Mouse (Mus musculus) c-Kit-negative CD71-positive TER-119-positive erythroid progenitor cells, embryonic 14.5 days (primary cell): ENCODE data around the gene Rreb1.

Source experiments
- DNase-seq: peaks from one replicate; pipeline ENCODE4 v3.0.0-alpha.2; 2013; ENCODE audit warnings: low read depth, low spot score

Gene Rreb1

DNA sequence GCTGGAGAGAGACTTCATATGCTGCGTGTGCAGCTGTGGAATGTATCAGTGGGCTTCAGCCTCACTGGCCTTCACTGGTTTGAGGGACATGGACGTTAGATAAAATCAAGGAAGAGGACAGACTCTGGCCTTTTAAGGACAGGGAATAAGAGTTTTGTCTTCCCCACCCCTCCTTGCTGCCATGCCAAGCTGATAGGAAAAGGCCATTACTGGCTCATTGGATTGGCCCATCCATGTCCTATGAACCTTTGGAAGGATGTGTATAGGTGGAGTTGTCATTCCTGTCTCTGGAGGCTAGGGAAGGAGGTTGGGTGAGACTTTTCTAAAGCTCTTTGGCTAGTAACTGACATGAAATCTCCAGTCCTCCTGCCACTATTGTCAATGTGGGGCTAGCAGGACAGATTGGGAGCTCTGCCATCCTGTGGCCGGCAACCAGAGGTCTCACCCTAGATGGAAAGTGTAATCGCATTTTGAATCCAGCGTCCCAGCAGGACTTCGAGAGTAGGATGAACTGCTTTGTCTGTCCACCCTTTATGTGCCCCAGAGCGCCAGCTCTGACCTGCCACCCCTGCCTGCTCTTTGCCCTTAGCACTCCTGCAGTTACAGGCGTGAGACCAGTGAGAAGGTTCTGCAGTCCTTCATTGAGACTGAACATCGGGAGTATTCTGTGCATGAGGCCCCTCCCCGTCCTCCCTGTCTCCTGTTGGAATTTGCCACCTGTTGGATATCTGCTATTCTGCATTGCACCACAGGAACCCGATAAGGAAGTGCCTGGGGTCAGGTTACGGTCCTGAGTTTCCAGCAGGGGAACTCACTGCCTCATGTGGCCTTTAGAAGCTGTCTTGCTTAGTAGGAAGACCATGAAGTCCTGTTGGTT lies 134.6 kb downstream of the Rreb1 start:
- DNase-seq, result no peak

DNA sequence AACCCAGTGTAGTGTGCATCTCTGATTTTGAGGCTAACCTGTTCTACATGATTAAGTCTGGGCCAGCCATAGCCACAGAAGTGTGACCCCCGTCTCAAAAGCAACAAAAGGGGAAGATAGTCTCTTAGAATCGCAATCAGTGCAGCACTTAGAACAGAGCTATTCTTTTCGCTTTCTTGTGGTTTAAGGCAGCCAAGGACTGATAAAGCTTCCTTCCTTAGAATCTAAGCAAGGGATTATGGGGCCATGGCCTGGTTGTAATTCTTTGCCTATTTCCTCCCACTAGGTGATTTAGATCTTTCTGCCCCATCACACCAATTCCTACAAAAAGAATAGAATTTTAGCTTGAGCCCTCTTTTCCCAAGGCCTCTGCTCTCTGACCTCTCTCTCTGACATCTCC lies 135.8 kb downstream of the Rreb1 start:
- no peak for DNase-seq

DNA sequence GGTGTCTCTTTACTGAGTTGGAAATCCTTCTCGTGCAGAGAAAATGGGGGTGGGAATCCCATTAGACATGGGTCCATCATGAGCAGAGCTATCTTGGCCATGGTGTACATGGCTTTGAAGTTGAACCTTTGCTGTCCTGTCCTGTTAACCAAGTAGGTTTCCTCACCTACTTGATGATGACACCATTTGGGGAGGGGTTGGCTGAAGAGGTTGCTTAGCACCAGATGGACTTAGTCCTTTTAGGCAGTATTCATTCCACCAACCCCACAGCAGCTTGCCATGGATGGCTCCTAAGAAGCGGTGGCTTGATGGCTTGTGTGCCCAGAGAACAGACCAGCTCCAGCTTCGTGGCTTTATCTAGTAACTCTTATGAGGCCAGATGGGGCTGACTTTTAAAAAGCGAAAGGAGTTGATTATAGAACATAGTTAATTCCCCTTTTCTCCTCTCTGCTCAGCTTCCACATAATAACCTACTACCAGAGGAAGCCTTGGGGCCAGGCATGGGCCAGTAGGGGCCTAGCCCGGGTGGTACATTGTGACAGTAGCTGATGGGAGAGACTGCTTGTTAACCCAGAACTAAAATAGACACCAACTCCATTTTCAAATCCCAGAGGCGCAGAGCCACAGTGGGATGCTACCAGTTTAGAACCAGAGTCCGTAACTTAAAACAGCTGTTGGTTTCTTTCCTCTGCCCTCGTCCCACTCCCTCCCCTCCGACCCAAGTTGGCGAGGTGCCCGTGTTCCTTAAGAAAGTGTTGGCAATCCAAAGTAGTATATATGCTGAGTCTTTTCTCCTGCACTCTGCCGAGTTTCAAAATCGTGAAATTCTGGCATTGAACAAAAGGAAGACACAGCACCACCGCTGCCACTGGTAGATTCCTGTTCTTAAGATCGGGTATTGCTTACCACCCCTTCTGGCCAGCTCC lies 140.4 kb downstream of the Rreb1 start:
- DNase-seq, result no peak

DNA sequence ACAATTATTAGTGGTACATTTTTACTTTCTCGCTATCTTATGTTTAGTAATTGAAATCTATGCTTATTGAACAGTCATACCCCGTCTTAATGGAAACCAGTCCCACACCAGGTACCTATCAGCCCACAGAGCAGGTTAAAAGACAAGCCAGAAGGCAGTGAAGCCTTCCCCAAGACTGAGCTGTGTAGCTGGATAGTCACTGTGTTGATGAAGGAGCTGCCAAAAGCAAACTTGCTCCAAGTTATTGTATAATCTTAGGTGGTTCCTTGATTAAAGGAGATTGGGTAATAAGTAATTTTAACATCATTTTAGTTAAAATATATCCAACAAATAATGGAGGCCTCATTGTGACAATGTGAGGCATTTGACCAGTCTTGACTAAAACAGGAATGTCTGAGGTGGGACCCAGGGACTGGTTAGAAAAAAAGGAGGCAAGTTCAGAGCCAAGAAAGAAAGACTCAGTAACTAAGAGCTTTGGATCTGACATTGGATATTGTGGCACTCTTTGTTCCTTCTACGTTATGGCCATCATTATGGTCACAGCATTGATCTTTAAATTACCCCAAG lies 141.6 kb downstream of the Rreb1 start:
- DNase-seq, result no peak

DNA sequence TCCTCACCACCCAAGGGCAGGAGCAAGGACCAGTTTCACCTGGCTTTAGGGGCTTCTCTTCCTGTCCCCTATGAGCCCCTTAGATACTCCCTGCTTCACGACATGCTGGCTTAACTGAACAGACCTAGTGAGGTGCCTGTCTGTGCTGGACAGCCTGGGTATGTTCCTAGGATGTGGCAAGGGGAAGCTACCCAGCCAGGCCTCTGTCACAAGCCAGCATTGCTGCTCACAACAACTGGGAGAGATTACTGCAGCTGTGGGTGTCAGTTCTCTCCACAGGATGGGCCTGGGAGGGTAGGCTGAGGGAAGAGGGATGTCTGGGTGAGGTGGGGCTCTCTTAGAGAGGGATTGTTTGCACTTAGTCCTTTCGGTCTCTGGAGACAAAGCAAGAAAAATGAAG lies 142.5 kb downstream of the Rreb1 start:
- DNase-seq, result no peak

DNA sequence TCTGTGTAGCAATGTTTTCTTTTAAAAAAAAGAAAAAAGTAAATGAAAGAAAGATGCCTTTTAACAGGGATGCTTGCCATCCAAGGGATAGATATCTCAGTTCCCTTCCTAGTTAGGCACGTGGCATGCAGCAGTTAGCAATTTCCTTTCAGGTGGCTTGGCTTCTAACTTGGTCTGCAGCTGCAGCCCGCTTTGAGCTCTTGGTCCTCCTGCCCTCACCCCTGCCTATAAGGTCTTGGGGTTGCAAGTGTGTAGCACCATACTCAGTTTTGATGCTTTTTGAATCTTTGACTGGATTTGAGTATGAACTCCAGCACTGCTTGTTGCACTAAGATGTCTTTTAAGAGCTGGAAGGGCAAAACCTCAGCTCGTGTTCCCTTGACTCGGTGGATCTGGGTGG lies 144.9 kb downstream of the Rreb1 start:
- no peak for DNase-seq

DNA sequence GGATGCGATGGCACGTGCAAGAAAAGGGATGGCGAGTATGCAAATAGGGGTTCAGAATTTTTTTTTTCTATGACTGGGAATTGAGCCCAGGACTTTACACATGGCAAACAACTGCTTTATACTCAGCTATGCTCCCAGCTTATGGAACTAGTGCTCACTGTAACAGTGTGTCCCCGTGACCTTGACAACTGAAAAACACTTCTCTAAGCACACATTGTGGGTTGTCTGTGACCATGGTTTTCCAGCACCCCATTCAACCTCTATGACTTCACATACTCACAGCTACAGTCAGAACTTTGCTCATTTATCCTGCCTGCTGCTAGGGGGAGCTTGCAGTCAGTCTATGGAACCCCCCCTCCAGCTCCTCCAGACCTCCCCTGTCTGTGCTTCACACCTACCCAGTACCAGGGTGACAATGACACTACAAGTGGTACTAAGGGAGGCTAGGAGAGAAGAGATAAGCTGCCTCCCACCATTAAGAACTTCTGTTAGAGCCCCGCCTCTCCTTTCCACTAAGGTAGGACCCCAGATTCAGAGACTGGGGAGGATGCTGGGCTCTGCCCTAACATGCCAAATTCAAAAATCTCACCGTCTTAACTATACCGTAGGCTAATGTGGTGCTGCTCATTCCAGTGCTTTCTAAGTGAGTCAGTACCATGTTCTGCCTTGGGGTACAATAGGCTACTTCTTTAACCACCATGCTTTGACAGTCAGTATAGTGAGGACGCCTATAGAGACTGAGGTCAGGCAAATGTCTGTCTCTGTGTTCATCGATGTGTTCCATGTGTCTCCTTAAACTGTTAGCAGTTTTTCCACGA lies 145.7 kb downstream of the Rreb1 start:
- DNase-seq, result no peak

DNA sequence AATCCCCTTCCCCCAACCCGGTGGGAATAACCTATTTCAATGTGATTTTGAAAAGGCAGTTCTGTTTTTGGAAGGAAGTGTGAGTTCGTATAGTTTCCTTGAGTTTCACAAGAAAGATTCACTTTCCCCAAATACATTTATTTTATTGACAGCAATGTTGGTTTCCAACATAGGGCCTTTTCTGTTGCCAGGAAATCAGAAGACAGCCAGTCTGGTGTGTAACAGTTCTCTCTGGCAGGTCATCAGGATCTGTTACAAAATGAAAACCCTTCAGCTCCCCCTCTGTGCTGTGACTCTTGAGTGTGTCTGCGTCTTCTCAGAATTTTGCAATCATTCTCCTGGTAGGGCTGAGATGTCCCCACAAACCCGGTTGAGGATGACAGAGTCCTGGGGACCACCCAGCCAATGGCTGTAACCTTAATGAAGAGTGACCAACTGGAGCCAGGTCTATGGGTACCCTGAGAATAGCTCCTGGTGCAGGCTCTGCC lies 146.3 kb downstream of the Rreb1 start:
- DNase-seq, result no peak

DNA sequence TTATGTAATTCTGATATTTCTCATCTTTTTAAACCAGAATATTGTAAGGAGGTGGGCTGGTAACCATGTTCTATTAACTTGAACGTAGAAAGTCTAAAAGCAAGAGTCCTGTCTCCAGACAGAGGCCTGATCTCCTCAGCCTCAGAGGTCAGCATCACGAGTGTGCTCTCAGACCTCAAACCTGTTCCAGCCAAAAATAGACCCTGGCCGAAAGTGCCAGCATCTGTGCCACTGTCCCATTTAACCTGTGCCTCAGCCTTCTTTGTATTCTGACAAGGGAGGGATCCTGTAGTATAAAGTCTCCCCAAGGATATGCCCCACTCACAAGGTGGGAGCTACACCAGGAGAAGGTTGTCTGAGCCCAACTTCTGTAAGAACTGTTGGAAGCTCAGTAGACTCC lies 148.2 kb downstream of the Rreb1 start:
- DNase-seq, result no peak

DNA sequence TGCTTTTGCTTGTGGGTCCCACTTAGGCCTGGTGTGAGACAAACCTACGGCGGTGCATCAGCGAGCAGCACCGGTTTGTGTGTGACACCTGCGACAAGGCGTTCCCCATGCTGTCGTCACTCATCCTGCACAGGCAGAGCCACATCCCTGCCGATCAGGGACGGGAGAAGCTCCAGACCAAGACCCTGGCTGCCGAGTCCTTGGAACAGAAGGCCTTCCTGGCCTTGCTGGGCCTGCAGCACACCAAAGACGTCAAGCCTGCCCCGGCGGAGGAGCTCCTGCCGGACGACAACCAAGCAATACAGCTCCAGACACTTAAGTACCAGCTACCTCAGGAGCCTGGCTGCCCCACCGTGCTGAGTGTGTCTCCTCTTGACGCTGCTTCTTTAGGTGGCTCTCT lies 151.3 kb downstream of the Rreb1 start:
- DNase-seq, result no peak

DNA sequence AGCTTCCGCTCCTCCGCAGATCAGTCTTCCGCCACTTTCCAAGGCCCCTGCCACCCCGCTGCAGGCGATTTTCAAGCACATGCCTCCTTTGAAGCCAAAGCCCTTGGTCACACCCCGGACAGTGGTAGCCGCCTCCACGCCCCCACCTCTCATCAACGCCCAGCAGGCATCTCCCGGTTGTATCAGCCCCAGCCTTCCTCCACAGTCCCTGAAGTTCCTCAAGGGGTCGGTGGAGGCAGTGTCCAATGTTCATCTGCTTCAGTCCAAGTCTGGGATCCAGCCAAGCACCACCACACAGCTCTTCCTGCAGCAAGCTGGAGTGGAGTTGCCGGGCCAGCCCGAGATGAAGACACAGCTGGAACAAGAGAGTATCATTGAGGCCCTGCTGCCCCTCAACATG lies 151.9 kb downstream of the Rreb1 start:
- DNase-seq, result no peak

DNA sequence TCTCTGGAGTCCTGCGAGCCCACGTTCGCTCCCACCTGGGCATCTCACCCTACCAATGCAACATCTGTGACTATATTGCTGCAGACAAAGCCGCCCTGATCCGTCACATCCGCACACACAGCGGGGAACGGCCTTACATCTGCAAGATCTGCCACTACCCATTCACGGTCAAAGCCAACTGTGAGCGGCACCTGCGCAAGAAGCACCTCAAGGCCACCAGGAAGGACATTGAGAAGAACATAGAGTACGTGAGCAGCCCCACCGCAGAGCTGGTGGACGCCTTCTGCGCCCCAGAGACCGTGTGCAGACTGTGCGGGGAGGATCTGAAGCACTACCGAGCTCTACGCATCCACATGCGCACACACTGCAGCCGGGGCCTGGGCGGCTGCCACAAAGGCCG lies 152.4 kb downstream of the Rreb1 start:
- no peak for DNase-seq

DNA sequence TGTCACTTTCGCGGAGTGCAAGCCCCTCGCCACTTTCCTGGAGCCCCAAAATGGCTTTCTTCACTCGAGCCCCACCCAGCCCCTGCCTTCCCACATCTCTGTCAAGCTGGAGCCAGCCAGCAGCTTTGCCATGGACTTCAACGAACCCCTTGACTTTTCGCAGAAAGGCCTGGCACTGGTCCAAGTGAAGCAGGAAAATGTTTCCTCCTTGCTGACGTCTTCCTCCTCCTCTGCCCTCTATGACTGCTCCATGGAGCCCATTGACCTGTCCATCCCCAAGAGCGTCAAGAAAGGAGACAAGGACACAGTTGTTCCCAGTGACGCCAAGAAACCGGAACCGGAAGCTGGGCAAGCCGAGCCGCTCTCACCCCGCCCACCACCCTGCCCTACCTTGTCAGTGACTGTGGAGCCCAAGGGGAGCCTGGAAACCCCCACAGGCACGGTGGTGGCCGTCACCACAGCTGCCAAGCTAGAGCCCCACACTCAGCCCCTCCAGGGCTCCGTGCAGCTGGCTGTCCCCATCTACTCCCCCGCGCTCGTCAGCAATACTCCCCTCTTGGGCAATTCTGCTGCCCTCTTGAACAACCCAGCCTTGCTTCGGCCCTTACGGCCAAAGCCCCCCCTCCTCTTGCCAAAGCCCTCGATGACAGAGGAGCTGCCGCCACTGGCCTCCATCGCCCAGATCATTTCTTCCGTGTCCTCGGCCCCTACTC lies 153.2 kb downstream of the Rreb1 start:
- DNase-seq, result no peak

DNA sequence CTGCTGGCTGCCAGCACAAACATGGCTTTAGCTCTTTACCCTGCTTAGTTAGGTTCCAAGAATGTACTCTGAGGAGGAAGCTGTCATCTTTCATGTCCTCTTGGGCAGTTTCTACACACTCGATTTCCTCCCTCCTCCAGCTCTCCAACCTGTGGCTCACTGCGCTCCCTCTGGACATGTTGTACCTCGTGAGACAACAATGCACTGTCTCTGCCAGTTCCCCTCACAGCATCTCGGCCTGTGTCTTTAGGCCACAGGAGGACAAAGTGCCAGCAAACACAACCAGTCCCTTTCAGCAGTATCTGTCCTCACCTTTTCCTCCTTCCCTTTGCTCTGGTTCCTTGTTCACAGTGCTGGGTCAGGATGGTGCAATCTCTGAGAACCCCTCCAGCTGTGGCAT lies 155.9 kb downstream of the Rreb1 start:
- DNase-seq, result no peak

DNA sequence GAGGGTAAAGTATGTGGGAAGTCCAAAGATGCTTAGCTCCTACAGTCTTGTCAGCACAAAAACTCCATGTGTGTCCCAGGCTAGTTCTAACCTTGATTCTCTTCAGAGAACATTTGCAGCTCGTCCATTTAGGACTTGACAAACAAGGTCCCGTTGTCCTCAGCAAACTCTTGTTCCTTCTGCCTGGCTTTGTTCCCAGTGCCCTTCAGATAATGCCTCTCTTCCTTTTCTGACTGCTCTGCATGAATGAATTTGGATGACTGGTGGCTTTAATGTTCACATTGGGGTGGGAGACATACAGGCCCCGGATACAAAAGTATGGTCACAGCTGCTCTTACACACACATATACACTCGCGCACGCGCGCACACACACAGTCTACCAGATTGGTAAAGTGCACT lies 156.7 kb downstream of the Rreb1 start:
- DNase-seq, result no peak

DNA sequence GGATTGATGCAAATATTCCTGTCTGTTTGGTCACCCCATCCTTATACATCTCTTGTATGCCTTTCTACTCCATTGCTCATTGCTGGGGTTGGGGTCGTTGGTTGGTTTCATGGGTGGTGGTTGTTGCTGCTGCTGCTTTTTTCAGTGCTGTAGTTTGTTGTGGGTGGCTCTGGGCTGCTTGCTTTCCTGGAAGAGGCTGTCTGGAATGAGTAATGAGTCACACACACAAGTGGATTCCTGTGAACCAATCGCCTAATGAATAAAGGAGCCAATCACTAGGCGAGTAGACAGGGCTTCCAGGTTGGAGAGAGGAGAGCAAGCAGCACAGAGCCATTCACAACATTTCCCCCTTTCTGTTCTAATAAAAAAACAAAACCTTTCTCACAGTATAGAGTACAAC lies 158.2 kb downstream of the Rreb1 start:
- no peak for DNase-seq

DNA sequence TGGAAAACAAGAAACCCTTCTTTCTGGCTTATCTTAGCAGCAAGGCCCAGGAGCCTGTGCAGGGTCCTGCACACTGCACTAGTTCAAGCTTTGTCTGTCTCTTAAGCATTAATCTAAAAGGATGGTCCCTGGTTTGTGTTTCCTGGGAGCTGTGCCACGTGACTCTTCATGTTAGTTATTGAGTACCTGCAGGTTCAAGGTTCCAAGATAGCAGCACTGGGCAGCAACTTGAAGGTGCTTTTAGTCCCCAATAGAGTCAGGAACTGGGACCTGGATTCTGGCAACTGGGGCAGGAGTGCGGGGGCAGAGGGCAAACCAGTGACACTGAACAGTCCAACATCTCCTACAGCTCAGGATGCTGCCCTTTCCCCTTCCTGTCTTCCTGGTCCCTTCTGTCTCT lies 162.0 kb downstream of the Rreb1 start:
- DNase-seq, result no peak

DNA sequence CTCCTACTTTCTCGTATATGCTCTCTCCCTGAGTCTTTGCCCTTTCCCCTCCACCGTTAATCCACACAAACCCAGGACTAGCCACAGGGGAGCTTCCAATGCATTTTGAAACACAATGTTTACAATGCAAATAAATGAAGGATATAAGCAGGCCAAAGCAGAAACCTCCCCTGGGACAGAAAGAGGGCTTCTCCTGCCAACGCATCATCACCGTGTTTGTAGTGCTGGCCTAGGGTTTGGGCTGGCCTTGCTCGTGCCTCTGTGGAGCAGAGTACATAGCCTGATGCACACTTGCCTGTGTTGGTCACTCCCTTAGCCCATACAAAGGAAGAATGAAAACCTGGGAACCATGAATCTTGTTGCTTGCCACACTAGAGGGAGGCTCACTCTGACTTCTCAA lies 162.4 kb downstream of the Rreb1 start:
- no peak for DNase-seq

DNA sequence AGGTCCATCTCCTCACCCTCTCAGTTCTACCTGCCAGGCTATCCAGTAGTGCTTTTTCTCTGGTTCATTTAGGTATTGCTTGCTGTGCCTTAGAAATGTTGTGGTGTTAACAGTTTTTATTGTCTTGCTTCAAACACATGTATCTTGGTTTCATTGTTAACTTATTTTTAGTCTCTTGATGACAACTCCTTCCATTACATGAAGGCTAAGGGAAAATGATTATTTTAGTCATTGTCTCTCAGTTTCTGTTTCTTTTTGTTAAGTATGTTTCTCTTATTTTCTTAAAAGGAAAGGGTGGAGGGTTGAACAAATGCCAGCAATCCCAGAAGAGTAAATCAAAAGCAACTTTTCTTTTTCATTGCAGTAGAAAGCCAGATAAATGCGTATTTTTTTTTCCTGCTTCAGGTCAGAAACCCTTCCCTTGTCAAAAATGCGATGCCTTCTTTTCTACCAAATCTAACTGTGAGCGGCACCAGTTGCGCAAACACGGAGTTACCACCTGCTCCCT lies 163.0 kb downstream of the Rreb1 start:
- DNase-seq, result no peak
